Mouse (Mus musculus) lung, adult 2 months (tissue): ENCODE results near the gene Gm21962.

ENCODE experiments used
- CTCF ChIP-seq: fragments of 200-500 bp; IDR thresholded peaks from 2 replicates; pipeline ENCODE4 v1.5.1; 2011; ENCODE audit warnings: mild to moderate bottlenecking, low read length, control low read depth; ENCODE audit not compliant: insufficient read depth
- POLR2A ChIP-seq: fragments of 200-500 bp; IDR thresholded peaks from 2 replicates; pipeline ENCODE4 v1.6.1; 2011; ENCODE audit warnings: low read depth, mild to moderate bottlenecking, control low read depth, low read length, borderline replicate concordance; ENCODE audit errors: extremely low read depth

GRCm38 (mm10) chr3:137649112-137649511, 22.2 kb upstream of the Gm21962 start:
- TF ChIP-seq CTCF (no peak), POLR2A (no peak)
